ENCODE assay signal across 8 mouse cellular contexts in genomic region chrX:162734997-162735929, GRCm38 (mm10). TPM values are rescaled to one million over a fixed set of nuclear protein-coding genes. Genes with fewer than 3 reads are reported as not detected.
DNase-seq lines count a peak whose midpoint lies in the region; ATAC-seq and TF ChIP-seq lines count a peak whose summit lies in the region.

No protein-coding gene starts in this region.

- peaks cover 0 to 4% of the 10 kb centered on the region in 2 experiments; a peak in 2 of 4 replicates for H3K4me1 ChIP-seq in CH12.LX (ENCODE audit: control insufficient read depth in 1 of 2, insufficient read depth in 2 of 2)
- 0 out of 2 replicates have a peak, but pooled peaks cover 5% of the 10 kb centered on the region for H3K4me1 ChIP-seq in forebrain, embryonic 12.5 days
- no peaks in the 10 kb centered on the region for H3K4me1 ChIP-seq in heart, postnatal 0 days (ENCODE audit: control insufficient read depth, insufficient read depth)
- H3K4me1 ChIP-seq in liver, embryonic 13.5 days (replicated peaks), result peaks cover 8% of the 10 kb centered on the region
- no peaks in the 10 kb centered on the region for H3K4me1 ChIP-seq in stomach, embryonic 14.5 days (ENCODE audit: control insufficient read depth, insufficient read depth, low read length)

- H3K36me3 ChIP-seq in CH12.LX (replicated peaks in 1 of 2; ENCODE audit: control insufficient read depth in 1 of 2, insufficient read depth in 1 of 2, low read length in 1 of 2), result no peaks in the 10 kb centered on the region
- H3K36me3 ChIP-seq in forebrain, embryonic 12.5 days (replicated peaks), result no peaks in the 10 kb centered on the region
- H3K36me3 ChIP-seq in heart, postnatal 0 days (replicated peaks; ENCODE audit: control insufficient read depth, insufficient read depth, low read length), result no peaks in the 10 kb centered on the region
- H3K36me3 ChIP-seq in liver, embryonic 13.5 days, result no peaks in the 10 kb centered on the region
- H3K36me3 ChIP-seq in stomach, embryonic 14.5 days (ENCODE audit: control insufficient read depth, insufficient read depth, low read length), result no peaks in the 10 kb centered on the region

- peak overlapping the region in 1 of 3 experiments; percentile 36 for H3K4me3 ChIP-seq in CH12.LX (replicated peaks in 1 of 3; ENCODE audit: low read depth in 2 of 3, low read length in 2 of 3, poor library complexity in 1 of 3)
- peak overlapping the region; percentile 38 for H3K4me3 ChIP-seq in forebrain, embryonic 12.5 days (replicated peaks)
- peak overlapping the region; percentile 54 for H3K4me3 ChIP-seq in heart, postnatal 0 days (ENCODE audit: low read depth, low read length)
- H3K4me3 ChIP-seq in liver, embryonic 13.5 days (replicated peaks), result peak overlapping the region; percentile 60
- H3K4me3 ChIP-seq in stomach, embryonic 14.5 days (ENCODE audit: low read depth, low read length), result peak overlapping the region; percentile 26

- H3K9ac ChIP-seq in CH12.LX (ENCODE audit: insufficient read depth, low read depth), result peak overlapping the region; percentile 43
- H3K9ac ChIP-seq in forebrain, embryonic 12.5 days, result peak overlapping the region; percentile 44; the same call in 1 of the 2 replicates
- peak overlapping the region; percentile 37 for H3K9ac ChIP-seq in heart, postnatal 0 days (replicated peaks; ENCODE audit: low read depth, low read length)
- peak overlapping the region; percentile 61 for H3K9ac ChIP-seq in liver, embryonic 13.5 days
- H3K9ac ChIP-seq in stomach, embryonic 14.5 days (replicated peaks; ENCODE audit: low read depth, low read length), result 0 out of 2 replicates have a peak overlapping the region, but pooled peaks have one; percentile 21

- TF ChIP-seq EP300 in CH12.LX (IDR thresholded peaks at IDR 0.05; ENCODE audit: low read length), result no peak
- no peak for TF ChIP-seq EP300 in heart, postnatal 0 days (IDR thresholded peaks at IDR 0.05; ENCODE audit: low read depth)

- peak overlapping the region; percentile 9; the same call in 1 of the 2 replicates for H3K27ac ChIP-seq in CH12.LX (ENCODE audit: insufficient read depth, low read depth)
- H3K27ac ChIP-seq in forebrain, embryonic 12.5 days, result peak overlapping the region; percentile 71
- peak overlapping the region; percentile 82 for H3K27ac ChIP-seq in heart, postnatal 0 days (ENCODE audit: low read depth)
- peak overlapping the region; percentile 86 for H3K27ac ChIP-seq in liver, embryonic 13.5 days
- peak overlapping the region; percentile 84 for H3K27ac ChIP-seq in stomach, embryonic 14.5 days (ENCODE audit: low read length)

- in situ Hi-C loops in CH12.LX (cut with MboI; ENCODE audit: low pct_ligation_motif_present, low pct_unique_long_range_greater_than_20kb, low sequenced_read_pairs), result loop anchor here (25.0 kb wide), 1 partner anchor 102 kb away; the partner anchor contains the start of gene Txlng

- TF ChIP-seq POLR2A in CH12.LX (IDR thresholded peaks at IDR 0.05; ENCODE audit: low read depth, low read length), result peak; percentile 51

- H3K79me2 ChIP-seq in CH12.LX (replicated peaks; ENCODE audit: control insufficient read depth, extremely low read depth, insufficient read depth, poor library complexity, severe bottlenecking), result no peaks in the 10 kb centered on the region

- WGBS in forebrain, embryonic 12.5 days, result 26% methylated on average over 25 of the region's 25 CpGs
- WGBS in heart, postnatal 0 days, result 23% methylated on average over 25 of the region's 25 CpGs
- 16% methylated on average over 25 of the region's 25 CpGs for WGBS in liver, embryonic 13.5 days (ENCODE audit: insufficient replicate concordance)
- 25% methylated on average over 25 of the region's 25 CpGs for WGBS in stomach, embryonic 14.5 days

- peak; percentile 10 for TF ChIP-seq RAD21 in CH12.LX (IDR thresholded peaks at IDR 0.05; ENCODE audit: low read depth, low read length)

- peak in 1 of 2 experiments; percentile 57; a peak in 2 of 4 replicates for TF ChIP-seq CTCF in CH12.LX (conservative IDR thresholded peaks at IDR 0.05 in 1 of 2, IDR thresholded peaks at IDR 0.05 in 1 of 2; ENCODE audit: low read depth in 2 of 2, low read length in 2 of 2)
- peak; percentile 41 for TF ChIP-seq CTCF in heart, postnatal 0 days (IDR thresholded peaks at IDR 0.05; ENCODE audit: low read depth)

- peak; percentile 91 for ATAC-seq in forebrain, embryonic 12.5 days (ENCODE audit: low FRiP score)
- ATAC-seq in heart, postnatal 0 days (ENCODE audit: insufficient read depth, low read depth), result peak; percentile 88
- ATAC-seq in liver, embryonic 13.5 days (ENCODE audit: low read depth), result peak; percentile 88
- peak; percentile 82 for ATAC-seq in stomach, embryonic 14.5 days (ENCODE audit: insufficient number of reproducible peaks, insufficient read depth, low FRiP score, low read depth)

- no peaks in the 10 kb centered on the region for H3K9me3 ChIP-seq in CH12.LX (replicated peaks; ENCODE audit: low read length)
- H3K9me3 ChIP-seq in forebrain, embryonic 12.5 days, result no peaks in the 10 kb centered on the region
- H3K9me3 ChIP-seq in heart, postnatal 0 days (replicated peaks; ENCODE audit: control insufficient read depth, low read length), result no peaks in the 10 kb centered on the region
- no peaks in the 10 kb centered on the region for H3K9me3 ChIP-seq in liver, embryonic 13.5 days (replicated peaks)
- no peaks in the 10 kb centered on the region for H3K9me3 ChIP-seq in stomach, embryonic 14.5 days (ENCODE audit: control insufficient read depth, low read depth, low read length)

- dilution Hi-C loops in CH12.LX (cut with MboI; ENCODE audit: extremely low pct_ligation_motif_present, extremely low pct_unique_long_range_greater_than_20kb, low sequenced_read_pairs), result no loop called here

- H3K27me3 ChIP-seq in CH12.LX (replicated peaks), result no peaks in the 10 kb centered on the region
- no peaks in the 10 kb centered on the region for H3K27me3 ChIP-seq in forebrain, embryonic 12.5 days
- no peaks in the 10 kb centered on the region for H3K27me3 ChIP-seq in heart, postnatal 0 days (ENCODE audit: control insufficient read depth, insufficient read depth, low read length)
- no peaks in the 10 kb centered on the region for H3K27me3 ChIP-seq in liver, embryonic 13.5 days
- no peaks in the 10 kb centered on the region for H3K27me3 ChIP-seq in stomach, embryonic 14.5 days (ENCODE audit: control insufficient read depth, insufficient read depth, low read length)

- DNase-seq in CH12.LX (ENCODE audit: extremely low read depth), result no peak
- peak; percentile 53 for DNase-seq in c-Kit-positive CD71-positive TER-119-negative erythroid progenitor cells, embryonic 14.5 days (ENCODE audit: low read depth)
- peak; percentile 54 for DNase-seq in heart, postnatal 0 days (ENCODE audit: low spot score)
- DNase-seq in kidney, postnatal 36 days, result peak; percentile 58 to 77
- peak; percentile 44 for DNase-seq in liver, embryonic 13.5 days
- DNase-seq in naive thymus-derived CD4-positive, alpha-beta T cell, adult 2 months (ENCODE audit: low read depth), result peak; percentile 72

- peak overlapping the region; percentile 60 for H3K4me2 ChIP-seq in CH12.LX (ENCODE audit: insufficient read depth, low read depth, poor library complexity, severe bottlenecking)
- H3K4me2 ChIP-seq in forebrain, embryonic 12.5 days, result peak overlapping the region; percentile 51
- peak overlapping the region; percentile 67 for H3K4me2 ChIP-seq in heart, postnatal 0 days (ENCODE audit: low read depth, low read length)
- peak overlapping the region; percentile 74 for H3K4me2 ChIP-seq in liver, embryonic 13.5 days
- peak overlapping the region; percentile 45 for H3K4me2 ChIP-seq in stomach, embryonic 14.5 days (replicated peaks; ENCODE audit: low read depth, low read length)

TF ChIP-seq in CH12.LX, 34 proteins besides CTCF, POLR2A, EP300 and RAD21:
- TF ChIP-seq ETS1 (conservative IDR thresholded peaks at IDR 0.05; ENCODE audit: low read depth, low read length) (no peak), CHD1 (IDR thresholded peaks at IDR 0.05; ENCODE audit: low read depth, low read length) (no peak), JUN (IDR thresholded peaks at IDR 0.05; ENCODE audit: insufficient read depth, low read depth, low read length) (no peak), ELF1 (IDR thresholded peaks at IDR 0.05; ENCODE audit: low read depth, low read length) (peak; percentile 46), SMC3 (IDR thresholded peaks at IDR 0.05; ENCODE audit: low read depth, low read length) (peak; percentile 47), RCOR1 (conservative IDR thresholded peaks at IDR 0.05; ENCODE audit: low read depth, low read length) (no peak), JUND (conservative IDR thresholded peaks at IDR 0.05; ENCODE audit: low read depth, low read length) (no peak), BHLHE40 (IDR thresholded peaks at IDR 0.05; ENCODE audit: low read depth, low read length) (no peak), POLR2AphosphoS2 (IDR thresholded peaks at IDR 0.05; ENCODE audit: low read depth, low read length) (no peak), PAX5 (IDR thresholded peaks at IDR 0.05; ENCODE audit: low read length) (no peak), E2F4 (IDR thresholded peaks at IDR 0.05; ENCODE audit: insufficient replicate concordance, low read depth, low read length) (no peak), UBTF (IDR thresholded peaks at IDR 0.05; ENCODE audit: low read depth, low read length) (no peak)

RNA-seq across cellular contexts. Expression of gene Rbbp7, which starts 24.9 kb away (rescaled TPM):
- total RNA-seq in CH12.LX (2012; rRNA removed), result 338 and 426 TPM in 2 replicates
- 651 and 662 TPM in 2 replicates for total RNA-seq in CH12.LX (2014; rRNA removed)
- 577 and 657 TPM in 2 replicates for polyA plus RNA-seq in CH12.LX (2012; ENCODE audit: insufficient read length, low read depth)
- 281 and 291 TPM in 2 replicates for polyA plus RNA-seq in forebrain, embryonic 12.5 days (2016; fragmentation: Nextera tagmentation; extraction: Ambion mirVana)
- total RNA-seq in heart, postnatal 0 days (2014; rRNA removed; ENCODE audit: low replicate concordance), result 196 and 220 TPM in 2 replicates
- 316 and 331 TPM in 2 replicates for polyA plus RNA-seq in heart, postnatal 0 days (2015; fragmentation: Nextera tagmentation; extraction: Ambion mirVana)
- polyA plus RNA-seq in liver, embryonic 13.5 days (2015; fragmentation: Nextera tagmentation; extraction: Ambion mirVana), result 265 and 297 TPM in 2 replicates
- polyA plus RNA-seq in stomach, embryonic 14.5 days (2014; fragmentation: Nextera tagmentation; extraction: Ambion mirVana), result 548 and 610 TPM in 2 replicates

Comparison
In these comparisons a context has a peak if more than half of its experiments do, and no peak if none do; other contexts are left out.
1. H3K27ac ChIP-seq: peak in every context shown above with its lines; median percentile 86 in liver, embryonic 13.5 days; 84 in stomach, embryonic 14.5 days; 82 in heart, postnatal 0 days; 71 in forebrain, embryonic 12.5 days; 9 in CH12.LX.